Mouse (Mus musculus) liver, postnatal 0 days (tissue): Measurements from ENCODE around the gene Ctbp2. TPM values are rescaled to one million over a fixed set of nuclear protein-coding genes. Genes with fewer than 3 reads are reported as not detected.

Source experiments
- ATAC-seq: fragments of 200-750 bp; cut with Nextera tagmentation; 2 replicates; pipeline ENCODE4 v1.8.0; 2017; ENCODE audit warnings: mild to moderate bottlenecking, moderate library complexity
- DNase-seq: peaks from one replicate; pipeline ENCODE4 v3.0.0-alpha.2; 2016
- H3K27ac ChIP-seq: fragments of 300-500 bp; sonication (generic); 2 replicates; pipeline ENCODE4 v1.5.1; 2014; ENCODE audit warnings: antibody characterized with exemption, moderate library complexity, mild to moderate bottlenecking, low read depth
- H3K27me3 ChIP-seq: fragments of 300-500 bp; sonication (generic); 2 replicates; pipeline ENCODE4 v1.6.1; 2014; ENCODE audit warnings: low read length, control low read depth, mixed read lengths; ENCODE audit not compliant: insufficient read depth
- H3K36me3 ChIP-seq: fragments of 300-500 bp; sonication (generic); replicated peaks from 2 replicates; pipeline ENCODE4 v1.6.1; 2014; ENCODE audit warnings: mild to moderate bottlenecking, control low read depth, low read length, moderate library complexity, mixed read lengths; ENCODE audit not compliant: insufficient read depth
- H3K4me1 ChIP-seq: fragments of 300-500 bp; sonication (generic); 2 replicates; pipeline ENCODE4 v1.6.1; 2014; ENCODE audit warnings: antibody characterized with exemption, mild to moderate bottlenecking, control low read depth; ENCODE audit not compliant: insufficient read depth
- H3K4me2 ChIP-seq: fragments of 300-500 bp; sonication (generic); 2 replicates; pipeline ENCODE4 v1.6.1; 2014; ENCODE audit warnings: low read depth, mild to moderate bottlenecking, low read length, moderate library complexity, mixed read lengths
- H3K4me3 ChIP-seq: fragments of 300-500 bp; sonication (generic); 2 replicates; pipeline ENCODE4 v1.5.1; 2014; ENCODE audit warnings: low read depth, low read length
- H3K9ac ChIP-seq: fragments of 300-500 bp; sonication (generic); replicated peaks from 2 replicates; pipeline ENCODE4 v1.6.1; 2014; ENCODE audit warnings: mild to moderate bottlenecking, moderate library complexity
- H3K9me3 ChIP-seq: fragments of 300-500 bp; sonication (generic); 2 replicates; pipeline ENCODE4 v1.6.1; 2016; ENCODE audit warnings: mild to moderate bottlenecking, control low read depth, low read length, mixed read lengths
- CTCF ChIP-seq: sonication (generic); IDR thresholded peaks from 2 replicates; pipeline ENCODE4 v1.5.1; 2016; ENCODE audit warnings: antibody characterized with exemption, low read depth
- EP300 ChIP-seq: IDR thresholded peaks from 2 replicates; pipeline ENCODE4 v1.6.1; 2016; ENCODE audit warnings: antibody characterized with exemption, low read depth, mild to moderate bottlenecking
- WGBS: fragments of 180-500 bp; shearing (Covaris S2); extraction: QIAGEN DNeasy Blood & Tissue Kit; methylation state at CpG from one replicate; pipeline ENCODE4 v1.1.7; 2014; ENCODE audit not compliant: insufficient replicate concordance; 5-methylcytosine and 5-hydroxymethylcytosine counted together
- polyA plus RNA-seq: library from polyadenylated mRNA; unstranded; fragments of >200 nt; fragmentation: Nextera tagmentation; extraction: Ambion mirVana; gene quantifications from 2 replicates; pipeline ENCODE4 v1.2.1, GENCODE M21; 2015

Gene Ctbp2
- polyA plus RNA-seq, 1 experiment from 2014 or later, result 6.1 TPM

DNA sequence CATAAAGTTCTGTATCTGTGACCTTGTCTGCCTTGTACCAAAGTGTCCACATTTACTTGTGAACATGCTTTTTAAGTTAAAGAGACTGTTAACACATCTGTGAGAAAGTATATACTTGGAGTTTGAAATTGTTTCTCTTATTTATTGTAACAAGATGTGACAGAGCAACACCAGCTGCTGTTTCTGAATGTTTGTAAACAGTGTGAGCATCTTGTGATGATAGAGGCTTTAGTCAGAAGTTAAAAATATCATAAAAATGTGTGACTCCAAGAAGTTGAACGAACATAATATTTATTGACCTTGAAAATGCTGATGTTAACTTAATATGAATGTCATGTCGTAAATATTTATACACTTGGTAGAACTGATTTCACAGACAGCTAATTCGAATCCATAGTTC lies 173.5 kb downstream of the Ctbp2 start:
- DNase-seq (no peak), ATAC-seq (no peak)
- WGBS, result 76% methylated on average over 3 of the region's 3 CpGs
- H3K27me3 ChIP-seq, result no peaks in the 10 kb centered on the region
- H3K9ac ChIP-seq, result no peak overlapping the region
- no peak for TF ChIP-seq EP300
- TF ChIP-seq CTCF, result no peak
- peaks cover 3% of the 10 kb centered on the region for H3K36me3 ChIP-seq
- 0 out of 2 replicates have a peak overlapping the region, but pooled peaks have one; percentile 5 for H3K4me3 ChIP-seq
- H3K4me1 ChIP-seq, result peaks cover 12% of the 10 kb centered on the region; the same call in 1 of the 2 replicates
- H3K4me2 ChIP-seq, result peak overlapping the region; percentile 36
- H3K27ac ChIP-seq, result no peak overlapping the region
- no peaks in the 10 kb centered on the region for H3K9me3 ChIP-seq

DNA sequence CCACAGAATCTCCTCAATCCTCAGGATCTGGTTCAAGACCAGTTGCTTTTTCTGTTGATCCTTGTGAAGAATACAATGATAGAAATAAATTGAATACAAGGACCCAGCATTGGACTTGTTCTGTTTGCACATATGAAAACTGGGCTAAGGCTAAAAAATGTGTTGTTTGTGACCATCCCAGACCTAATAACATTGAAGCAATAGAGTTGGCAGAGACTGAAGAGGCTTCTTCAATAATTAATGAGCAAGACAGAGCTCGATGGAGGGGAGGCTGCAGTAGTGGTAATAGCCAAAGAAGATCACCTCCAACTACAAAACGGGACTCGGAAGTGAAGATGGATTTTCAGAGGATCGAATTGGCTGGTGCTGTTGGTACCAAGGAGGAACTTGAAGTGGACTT lies 174.2 kb downstream of the Ctbp2 start:
- 72% methylated on average over 4 of the region's 4 CpGs for whole genome bisulfite sequencing
- DNase-seq, result no peak
- Histone ChIP-seq H3K9ac (no peak overlapping the region), H3K9me3 (no peaks in the 10 kb centered on the region), H3K36me3 (peaks cover 3% of the 10 kb centered on the region), H3K27ac (no peak overlapping the region), H3K4me3 (0 out of 2 replicates have a peak overlapping the region, but pooled peaks have one; percentile 5), H3K4me2 (peak overlapping the region; percentile 24), H3K27me3 (no peaks in the 10 kb centered on the region), H3K4me1 (peaks cover 9% of the 10 kb centered on the region; the same call in 1 of the 2 replicates)
- peak; percentile 53; the same call in 1 of the 2 replicates for ATAC-seq
- TF ChIP-seq CTCF (no peak), EP300 (no peak)

DNA sequence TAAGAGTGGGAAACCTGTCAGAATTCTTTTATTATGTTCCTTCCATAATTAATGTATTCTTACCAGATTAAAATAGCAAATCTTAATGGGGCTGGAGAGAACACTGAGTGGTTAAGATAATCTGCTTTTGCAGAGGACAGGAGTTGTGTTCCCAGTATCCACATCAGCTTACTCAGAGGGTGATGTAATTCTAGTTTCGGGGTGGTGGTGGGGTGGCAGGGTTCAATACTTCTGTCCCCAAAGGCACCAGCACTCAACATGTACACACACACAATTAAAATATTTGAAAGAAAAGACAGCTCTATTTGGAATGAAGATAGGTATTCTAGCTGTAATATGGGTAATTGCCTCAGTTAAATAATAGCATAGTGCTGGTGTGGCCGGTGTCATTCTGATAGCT lies 183.6 kb downstream of the Ctbp2 start:
- Histone ChIP-seq H3K9ac (peak overlapping the region; percentile 7; the same call in 1 of the 2 replicates), H3K36me3 (no peaks in the 10 kb centered on the region), H3K9me3 (no peaks in the 10 kb centered on the region), H3K27ac (peak overlapping the region; percentile 78), H3K27me3 (no peaks in the 10 kb centered on the region), H3K4me3 (no peak overlapping the region), H3K4me1 (peaks cover 2% of the 10 kb centered on the region; the same call in 1 of the 2 replicates), H3K4me2 (peak overlapping the region; percentile 35; the same call in 1 of the 2 replicates)
- WGBS, result 60% methylated on average over 2 of the region's 2 CpGs
- ATAC-seq (peak; percentile 65), DNase-seq (no peak)
- no peak for TF ChIP-seq CTCF
- TF ChIP-seq EP300, result no peak

DNA sequence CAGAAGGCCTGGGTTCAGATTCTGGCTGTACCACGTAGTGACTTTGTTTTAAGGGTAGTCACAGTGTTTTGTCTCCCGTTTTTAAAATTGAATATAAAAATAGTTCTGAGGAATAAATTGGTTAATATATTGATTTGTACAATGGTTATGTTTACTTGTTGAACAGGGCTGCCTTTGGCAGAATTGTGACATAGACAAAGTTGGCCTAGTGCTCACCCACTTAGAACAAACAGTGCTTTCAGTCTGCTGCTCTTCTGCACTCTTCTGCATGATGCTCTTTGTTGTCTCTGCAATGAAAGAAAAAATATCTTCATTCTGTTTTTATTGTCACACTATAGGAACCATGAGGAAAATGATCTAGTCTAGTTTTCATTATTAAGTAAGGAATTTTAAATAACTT lies 185.0 kb downstream of the Ctbp2 start:
- Histone ChIP-seq H3K27ac (peak overlapping the region; percentile 76), H3K9ac (no peak overlapping the region), H3K9me3 (no peaks in the 10 kb centered on the region), H3K36me3 (no peaks in the 10 kb centered on the region), H3K4me2 (no peak overlapping the region; the same call in 1 of the 2 replicates), H3K27me3 (no peaks in the 10 kb centered on the region), H3K4me3 (no peak overlapping the region), H3K4me1 (peaks cover 2% of the 10 kb centered on the region; the same call in 1 of the 2 replicates)
- TF ChIP-seq CTCF, result no peak
- peak; percentile 73 for TF ChIP-seq EP300
- peak; percentile 90 for ATAC-seq
- 64% methylated on average over 2 of the region's 2 CpGs for WGBS
- DNase-seq, result no peak

Other genes starting within 250 kb of the Ctbp2 start
- 10.0 and 11.6 TPM in 2 replicates for gene Zranb1, start 193.2 kb downstream of the Ctbp2 start, polyA plus RNA-seq
- 11.2 TPM in 2 replicates for gene Fgfr2, start 1.0 kb downstream of the Ctbp2 start, polyA plus RNA-seq